Mouse (Mus musculus): ENCODE data around the gene Dynlt1b.
"Not testable (repeated sequence)": the region's sequence is repeated elsewhere in the genome, so short reads cannot be mapped to it uniquely, and the experiment has no call there.

Gene Dynlt1b

DNA sequence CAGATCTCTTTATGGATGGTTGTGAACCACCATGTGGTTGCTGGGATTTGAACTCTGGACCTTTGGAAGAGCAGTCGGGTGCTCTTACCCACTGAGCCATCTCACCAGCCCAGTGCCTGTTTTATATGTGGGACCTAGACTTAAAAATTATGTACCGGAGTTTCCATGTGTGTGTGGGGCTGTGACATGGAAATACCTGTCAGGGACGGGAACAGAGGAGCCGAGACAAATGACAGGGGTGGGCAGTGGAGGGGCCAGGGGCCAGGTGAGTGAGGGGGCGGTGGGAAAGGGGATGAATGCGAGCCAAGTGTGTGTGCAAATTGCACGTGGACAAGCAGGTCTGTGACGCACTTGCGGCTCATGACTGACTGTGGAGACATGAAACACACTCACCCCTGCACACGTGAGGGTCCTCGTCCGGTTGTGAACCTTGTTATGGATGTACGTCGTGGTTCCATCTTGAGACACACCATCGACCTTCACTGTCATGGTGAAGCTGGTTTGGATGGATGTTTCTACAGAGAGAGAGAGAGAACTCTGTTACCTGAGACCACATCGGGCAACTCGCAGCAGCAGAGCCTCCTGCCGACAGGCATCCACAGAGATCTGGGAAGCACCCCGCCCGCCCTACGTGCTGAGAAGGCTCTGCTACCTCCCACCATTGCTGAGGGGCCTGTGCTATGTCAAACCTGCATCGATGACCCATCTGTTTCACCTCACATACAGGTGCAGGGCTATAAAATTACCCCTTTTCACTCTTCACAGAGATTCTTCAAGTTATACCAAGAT is 26.9 kb downstream of the Dynlt1b start:
- DNase-seq (ENCODE audit: inconsistent age in 2 of 2, low spot score in 1 of 2), result not testable (repeated sequence)

GRCm38 (mm10) chr17:6461083-6461595 is 31.2 kb downstream of the Dynlt1b start:
- DNase-seq (ENCODE audit: inconsistent age in 2 of 2, low spot score in 1 of 2), result not testable (repeated sequence)

GRCm38 (mm10) chr17:6465735-6466134 is 35.8 kb downstream of the Dynlt1b start:
- DNase-seq (ENCODE audit: inconsistent age in 2 of 2, low spot score in 1 of 2), result not testable (repeated sequence)

DNA sequence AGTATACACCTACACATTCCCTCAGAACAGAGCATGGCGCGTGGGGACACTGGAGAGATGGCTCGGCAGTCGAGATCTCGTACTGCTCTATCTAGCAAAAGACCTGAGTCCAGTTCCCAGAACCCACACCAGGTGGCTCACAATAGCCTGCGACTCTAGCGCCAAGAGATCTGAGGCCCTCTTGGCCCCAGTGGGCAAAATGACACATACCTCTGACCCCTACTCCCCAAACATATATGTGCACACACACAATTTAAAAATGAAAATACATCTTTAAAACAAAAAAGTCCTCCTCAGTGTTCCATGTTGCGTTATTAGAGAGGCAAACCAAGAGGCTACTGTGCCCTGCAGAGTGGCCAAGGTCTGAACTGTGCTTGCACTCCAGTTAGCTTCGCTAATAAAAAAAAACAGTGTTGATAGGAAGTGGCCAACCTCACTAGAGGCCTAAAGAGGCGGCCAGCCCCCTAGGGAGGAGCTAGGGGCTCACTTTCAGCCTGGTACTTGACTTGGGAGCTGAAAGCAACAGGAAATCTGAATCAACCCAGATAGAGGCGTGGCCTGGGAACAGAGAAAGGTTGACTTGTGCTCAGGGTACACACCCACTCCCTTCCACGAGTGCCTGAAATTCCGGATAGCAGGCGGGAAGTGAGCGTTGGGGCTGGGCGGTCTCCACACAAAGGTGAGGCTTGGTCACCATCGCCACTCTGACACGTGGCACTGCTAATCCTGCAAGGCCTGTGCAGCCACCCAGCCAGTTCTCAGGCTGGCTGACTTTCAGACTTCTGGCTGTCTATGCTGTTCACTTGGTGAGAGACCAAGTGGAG is 37.9 kb downstream of the Dynlt1b start:
- not testable (repeated sequence) for DNase-seq (ENCODE audit: inconsistent age in 2 of 2, low spot score in 1 of 2)

- not testable (repeated sequence) for DNase-seq (ENCODE audit: inconsistent age in 2 of 2, low spot score in 1 of 2)
Measured at GRCm38 (mm10) chr17:6470031-6470430, 40.1 kb downstream of the Dynlt1b start.

DNA sequence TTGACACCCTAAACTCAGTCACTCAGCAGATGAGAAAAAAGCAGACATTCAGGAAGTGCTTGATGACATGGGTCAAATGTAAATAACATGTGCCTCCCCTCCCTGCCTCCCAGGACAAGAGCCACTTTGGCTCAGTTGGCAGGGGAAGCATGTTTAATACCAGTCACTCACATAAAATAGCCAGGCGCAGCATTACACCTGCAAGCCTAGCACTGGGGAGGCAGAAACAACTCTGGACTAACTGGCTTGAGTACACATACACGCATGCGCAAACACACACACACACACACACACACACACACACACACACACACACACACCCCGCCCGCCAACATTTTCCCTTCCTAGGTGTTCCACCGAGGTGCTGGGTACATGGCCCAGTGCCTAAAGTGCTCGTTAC is 40.8 kb downstream of the Dynlt1b start:
- DNase-seq (ENCODE audit: inconsistent age in 2 of 2, low spot score in 1 of 2), result not testable (repeated sequence)

DNA sequence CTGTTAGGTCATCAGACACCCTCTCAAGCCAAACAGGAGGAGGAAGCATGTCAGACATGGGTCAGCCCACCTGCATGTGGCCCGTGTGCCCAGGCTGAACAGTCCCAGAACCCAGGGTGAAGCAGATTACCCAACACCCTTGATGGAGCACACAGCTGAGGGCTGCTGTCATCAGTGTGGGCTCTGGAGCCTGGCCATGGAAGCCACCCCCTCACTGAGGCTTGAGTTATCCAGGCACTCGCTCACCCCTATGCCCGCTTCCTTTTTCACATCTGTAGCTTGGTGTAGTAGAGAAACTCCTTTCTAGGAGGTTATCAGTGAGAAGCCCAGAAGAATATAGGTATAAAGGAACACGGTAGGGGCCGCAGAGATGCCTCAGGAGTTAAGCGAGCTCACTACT is 45.4 kb downstream of the Dynlt1b start:
- DNase-seq (ENCODE audit: inconsistent age in 2 of 2, low spot score in 1 of 2), result not testable (repeated sequence)

DNA sequence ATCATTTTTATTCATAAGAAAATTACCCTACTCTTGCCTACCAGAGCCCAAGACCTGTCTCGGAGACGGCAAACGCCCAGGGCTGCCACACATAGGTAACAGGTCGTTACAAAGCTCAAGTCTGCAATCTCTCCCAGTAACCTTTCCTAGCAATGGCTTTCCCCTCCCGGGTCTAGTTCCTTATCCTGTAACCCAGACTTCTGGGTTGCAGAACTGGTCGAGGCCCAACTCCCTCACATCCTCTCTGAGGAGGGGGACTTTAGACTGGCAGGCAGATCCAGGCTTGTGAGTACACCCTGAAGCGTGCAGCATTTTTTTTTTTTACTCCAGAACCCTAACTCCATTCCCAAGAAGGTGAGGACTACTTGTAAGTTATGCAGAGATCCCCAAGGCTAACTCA is 46.0 kb downstream of the Dynlt1b start:
- not testable (repeated sequence) for DNase-seq (ENCODE audit: inconsistent age in 2 of 2, low spot score in 1 of 2)

DNA sequence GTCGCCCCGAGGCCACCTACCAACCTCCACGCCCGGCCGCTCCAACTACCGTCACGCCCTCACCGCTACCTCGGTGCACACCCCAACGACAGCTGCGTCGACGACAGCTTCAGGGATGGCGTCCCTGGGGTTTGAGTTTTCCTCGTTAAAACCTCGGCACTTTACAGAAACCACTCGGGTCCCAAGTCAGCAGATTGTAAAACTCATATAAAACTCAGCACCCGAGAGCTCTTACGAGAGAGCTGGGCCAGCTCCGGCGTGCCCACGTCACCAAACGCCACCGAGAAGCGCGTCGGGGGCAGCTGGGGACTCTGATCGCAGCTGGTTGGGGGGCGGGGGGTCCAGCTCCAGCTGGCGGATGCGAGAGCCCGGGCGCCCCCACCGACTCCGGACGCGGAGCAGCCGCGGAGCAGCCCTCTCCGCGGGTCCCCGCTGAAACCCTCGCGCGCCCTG is 46.6 kb downstream of the Dynlt1b start:
- DNase-seq (ENCODE audit: inconsistent age in 2 of 2, low spot score in 1 of 2), result peak; percentile 26 to 66

- peak; percentile 32 to 75 for DNase-seq (ENCODE audit: inconsistent age in 2 of 2, low spot score in 1 of 2)
Measured at GRCm38 (mm10) chr17:6477026-6477425, 47.1 kb downstream of the Dynlt1b start.

GRCm38 (mm10) chr17:6480855-6481589 is 51.1 kb downstream of the Dynlt1b start:
- DNase-seq (ENCODE audit: inconsistent age in 2 of 2, low spot score in 1 of 2), result not testable (repeated sequence)

GRCm38 (mm10) chr17:6481590-6481963 is 51.7 kb downstream of the Dynlt1b start:
- DNase-seq (ENCODE audit: inconsistent age in 2 of 2, low spot score in 1 of 2), result not testable (repeated sequence)

DNA sequence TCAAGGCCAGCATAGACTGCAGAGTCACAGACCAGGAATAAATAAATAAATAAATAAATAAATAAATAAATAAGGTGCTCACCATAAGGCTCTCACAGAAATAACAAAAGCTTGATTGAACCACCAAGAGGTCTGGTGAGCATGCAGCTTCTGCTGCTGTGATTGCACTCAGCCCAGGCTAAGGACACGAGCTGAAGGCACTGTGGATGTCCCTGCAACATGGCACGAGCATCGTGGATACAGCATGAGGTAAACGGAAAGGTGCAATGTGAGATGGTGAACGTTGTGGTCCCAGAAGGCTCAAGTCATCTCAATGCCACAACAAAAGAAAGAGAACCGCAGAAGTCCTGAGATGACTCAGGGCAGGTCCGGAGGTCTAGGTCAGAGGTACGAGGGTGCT is 52.3 kb downstream of the Dynlt1b start:
- DNase-seq (ENCODE audit: inconsistent age in 2 of 2, low spot score in 1 of 2), result not testable (repeated sequence)

Measured in adrenal gland, adult (tissue).